Mouse (Mus musculus) liver, postnatal 0 days (tissue): ENCODE measurements around the gene Spx.

Experiments used
- CTCF ChIP-seq: sonication (generic); IDR thresholded peaks from 2 replicates; pipeline ENCODE4 v1.5.1; 2016; ENCODE audit warnings: antibody characterized with exemption, low read depth
- EP300 ChIP-seq: IDR thresholded peaks from 2 replicates; pipeline ENCODE4 v1.6.1; 2016; ENCODE audit warnings: antibody characterized with exemption, low read depth, mild to moderate bottlenecking

DNA sequence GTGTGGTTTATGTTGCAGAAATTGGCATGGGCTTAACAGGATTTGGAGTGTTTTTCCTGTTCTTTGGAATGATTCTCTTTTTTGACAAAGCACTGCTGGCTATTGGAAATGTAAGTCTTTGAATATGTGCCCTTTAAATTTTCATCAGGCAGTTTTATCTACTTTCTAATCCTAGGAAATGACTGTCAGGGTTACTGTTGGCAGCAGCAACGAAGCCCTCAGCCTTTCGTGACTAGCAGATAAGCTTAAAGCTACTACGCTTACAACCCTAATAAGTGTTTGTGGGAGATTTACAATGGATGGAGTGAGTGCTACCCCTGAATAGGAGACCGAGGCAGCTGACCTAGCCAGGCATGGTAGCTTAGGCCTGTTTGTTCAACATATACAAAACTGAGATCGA lies 20.9 kb upstream of the Spx start:
- TF ChIP-seq CTCF (no peak), EP300 (no peak)
